Mouse (Mus musculus) cerebellum, adult 2 months (tissue): Measurements from ENCODE around the gene Gapvd1.

Experiments
- CTCF ChIP-seq: fragments of 200-500 bp; IDR thresholded peaks from 2 replicates; pipeline ENCODE4 v1.5.1; 2011; ENCODE audit warnings: low read depth, mild to moderate bottlenecking, control low read depth, low read length, moderate library complexity, borderline replicate concordance; ENCODE audit not compliant: insufficient read depth
- POLR2A ChIP-seq: fragments of 200-500 bp; IDR thresholded peaks from 2 replicates; pipeline ENCODE4 v1.6.1; 2011; ENCODE audit warnings: low read length, control low read depth, borderline replicate concordance; ENCODE audit not compliant: insufficient read depth

DNA sequence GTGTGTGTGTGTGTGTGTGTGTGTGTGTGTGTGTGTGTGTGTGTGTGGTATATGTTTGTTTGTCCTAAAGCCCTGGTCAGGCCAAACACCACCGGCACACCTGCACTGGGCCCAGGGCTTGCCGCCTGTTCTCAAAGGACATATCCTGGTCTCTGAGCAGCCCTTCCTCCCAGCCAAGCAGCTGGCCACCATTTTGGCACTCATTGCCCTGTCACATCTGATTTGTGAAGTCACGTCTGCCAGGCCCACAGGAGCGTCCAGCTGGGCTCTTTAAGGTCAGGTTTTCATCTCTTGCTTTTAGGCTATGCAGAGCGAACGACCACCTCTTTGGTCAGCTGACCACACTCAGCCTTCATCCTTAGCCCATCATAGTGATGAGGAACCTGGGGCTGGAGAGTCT, 124.6 kb downstream of the Gapvd1 start:
- TF ChIP-seq CTCF: no peak
- TF ChIP-seq POLR2A: no peak
